Mouse (Mus musculus) embryo, embryonic 11 days (tissue): ENCODE results near the gene Serpina3m.
A peak's percentile ranks its signal among the peaks of the same experiment; 100 is the strongest.
"Not testable (repeated sequence)": the region's sequence is repeated elsewhere in the genome, so short reads cannot be mapped to it uniquely, and the experiment has no call there.

ENCODE experiments used
- DNase-seq: peaks from one replicate; pipeline ENCODE4 v3.0.0-alpha.2; 2015

Gene Serpina3m

GRCm38 (mm10) chr12:104338226-104338625 is at the start of gene Serpina3m, which contains the start of gene Serpina3k:
Serpina3m (plus strand) TSS chr12:104338486.
Serpina3k (plus strand) TSS chr12:104338486.
- not testable (repeated sequence) for DNase-seq

GRCm38 (mm10) chr12:104289872-104290271 is 48.4 kb upstream of the Serpina3m start:
- no peak for DNase-seq

- no peak for DNase-seq
These were observed 44.3 kb upstream of the Serpina3m start for GRCm38 (mm10) chr12:104293963-104294362.

- DNase-seq, result no peak
These were observed 40.2 kb upstream of the Serpina3m start for GRCm38 (mm10) chr12:104298049-104298448.

- DNase-seq, result no peak
These were observed 32.3 kb upstream of the Serpina3m start for GRCm38 (mm10) chr12:104305991-104306390.

GRCm38 (mm10) chr12:104314253-104314652 is 24.0 kb upstream of the Serpina3m start, which contains the start of gene Serpina3j:
Serpina3j (plus strand) TSS chr12:104314553.
- no peak for DNase-seq

- DNase-seq, result no peak
These were observed 15.8 kb upstream of the Serpina3m start for GRCm38 (mm10) chr12:104322454-104322853.

- no peak for DNase-seq
These were observed 6.6 kb upstream of the Serpina3m start for GRCm38 (mm10) chr12:104331701-104332100.

GRCm38 (mm10) chr12:104336873-104337272 is 1.4 kb upstream of the Serpina3m start:
- DNase-seq, result not testable (repeated sequence)

- no peak for DNase-seq
These were observed 419 bp downstream of the Serpina3m start for GRCm38 (mm10) chr12:104338705-104339104.

GRCm38 (mm10) chr12:104342489-104342888 is 4.2 kb downstream of the Serpina3m start:
- not testable (repeated sequence) for DNase-seq

GRCm38 (mm10) chr12:104345181-104345580 is 6.9 kb downstream of the Serpina3m start:
- no peak for DNase-seq

- DNase-seq, result no peak
These were observed 7.4 kb downstream of the Serpina3m start for GRCm38 (mm10) chr12:104345707-104346106.

GRCm38 (mm10) chr12:104347091-104347490 is 8.8 kb downstream of the Serpina3m start:
- DNase-seq, result no peak

- peak; percentile 41 for DNase-seq
These were observed 13.5 kb downstream of the Serpina3m start for GRCm38 (mm10) chr12:104351812-104352211.

- DNase-seq, result no peak
These were observed 17.7 kb downstream of the Serpina3m start for GRCm38 (mm10) chr12:104356006-104356405.

- DNase-seq, result no peak
These were observed 31.7 kb downstream of the Serpina3m start for GRCm38 (mm10) chr12:104369986-104370385.

- DNase-seq, result not testable (repeated sequence)
These were observed 38.9 kb downstream of the Serpina3m start for GRCm38 (mm10) chr12:104377179-104377578.

- not testable (repeated sequence) for DNase-seq
These were observed 40.1 kb downstream of the Serpina3m start for GRCm38 (mm10) chr12:104378351-104378750.

- DNase-seq, result not testable (repeated sequence)
These were observed 40.5 kb downstream of the Serpina3m start for GRCm38 (mm10) chr12:104378815-104379214.

GRCm38 (mm10) chr12:104379856-104380255 is 41.6 kb downstream of the Serpina3m start:
- no peak for DNase-seq

- DNase-seq, result not testable (repeated sequence)
These were observed 42.9 kb downstream of the Serpina3m start for GRCm38 (mm10) chr12:104381071-104381604.

GRCm38 (mm10) chr12:104385987-104386386 is 47.7 kb downstream of the Serpina3m start:
- DNase-seq, result not testable (repeated sequence)

- DNase-seq, result not testable (repeated sequence)
These were observed 48.6 kb downstream of the Serpina3m start for GRCm38 (mm10) chr12:104386878-104387277.

GRCm38 (mm10) chr12:104388477-104388876 is 50.2 kb downstream of the Serpina3m start:
- DNase-seq, result no peak
